Mouse (Mus musculus) monocyte, adult 5-6 weeks (primary cell): Measurements from ENCODE around the gene Ttbk2. TPM values are rescaled to one million over a fixed set of nuclear protein-coding genes. Genes with fewer than 3 reads are reported as not detected.

Experiments used
- ATAC-seq: fragments of 153-309, 156-312 bp; replicated peaks from 2 replicates; pipeline ENCODE4 v1.8.0; 2017; ENCODE audit warnings: mild to moderate bottlenecking; ENCODE audit not compliant: low TSS enrichment, insufficient number of reproducible peaks, severe bottlenecking, poor library complexity, low FRiP score
- total RNA-seq: library from RNA; stranded (forward); fragments of 200-1000, 200-491, 200-594 nt; gene quantifications from 3 replicates; pipeline ENCODE4 v1.2.3, GENCODE M21; 2017

Ttbk2 gene
- total RNA-seq, 1 experiment from 2014 or later, result 2.9 TPM

DNA sequence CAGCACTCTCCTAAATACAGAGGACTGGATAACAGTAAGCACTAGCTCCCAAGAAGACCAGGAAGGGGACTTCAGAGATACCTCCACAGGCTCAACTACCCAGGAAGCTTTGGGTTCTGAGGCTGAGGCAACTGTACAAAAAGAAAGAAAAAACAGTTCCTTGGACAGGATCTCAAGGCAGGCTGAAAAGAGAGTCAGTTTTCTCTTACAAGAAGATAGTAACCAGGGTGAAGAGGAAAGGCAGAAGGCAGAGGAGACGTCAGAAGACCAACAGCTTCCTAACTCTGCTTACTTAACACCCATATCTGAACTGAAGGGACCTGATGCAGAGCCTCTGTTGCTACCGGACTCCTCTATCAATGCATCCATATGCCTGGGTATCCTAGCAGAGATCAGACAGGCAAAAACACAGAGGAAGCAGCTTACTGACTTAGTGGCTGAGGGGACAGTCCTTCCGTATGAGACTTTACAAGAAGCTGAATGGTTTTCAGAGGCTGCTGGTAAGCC lies 150.0 kb downstream of the Ttbk2 start:
- no peak for ATAC-seq

DNA sequence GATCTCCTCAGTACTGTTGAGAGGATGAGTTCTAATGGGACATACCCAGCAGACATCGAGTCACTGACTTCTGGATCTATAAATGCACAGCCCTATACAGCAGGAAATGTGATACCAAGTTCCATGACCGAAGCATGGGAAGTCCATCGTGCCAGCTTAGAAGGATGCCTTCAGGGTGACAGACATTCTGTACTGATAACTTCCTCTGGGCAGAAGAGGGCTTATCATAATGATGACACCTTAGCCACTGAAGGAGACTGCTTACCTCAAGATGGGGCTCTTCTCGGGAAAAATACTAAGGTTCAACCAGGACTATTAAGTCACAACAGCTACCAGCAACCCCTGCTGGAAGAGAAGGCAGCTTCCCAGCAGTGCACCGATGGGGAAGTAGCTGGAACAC lies 152.6 kb downstream of the Ttbk2 start:
- no peak for ATAC-seq

Other genes with a start within 250 kb of the Ttbk2 start
- gene Haus2, start 241.2 kb downstream of the Ttbk2 start, total RNA-seq, result 12.5 to 16.3 TPM (median 16.0 TPM) in 3 replicates
- gene Lrrc57, start 241.1 kb downstream of the Ttbk2 start, total RNA-seq, result 19.6 to 36.9 TPM (median 28.1 TPM) in 3 replicates
- gene Stard9, start 221.5 kb downstream of the Ttbk2 start, total RNA-seq, result 4.1 to 9.6 TPM (median 6.0 TPM) in 3 replicates
- 10.2 to 23.4 TPM (median 12.2 TPM) in 3 replicates for gene Cdan1, start 476 bp downstream of the Ttbk2 start, total RNA-seq
- 32.3 to 53.2 TPM (median 47.1 TPM) in 3 replicates for gene Ubr1, start 120.1 kb upstream of the Ttbk2 start, total RNA-seq
- 16.0 to 46.7 TPM (median 32.7 TPM) in 3 replicates for gene Tmem62, start 126.4 kb upstream of the Ttbk2 start, total RNA-seq
- gene Ccndbp1, start 157.8 kb upstream of the Ttbk2 start, total RNA-seq, result 110 to 130 TPM (median 125 TPM) in 3 replicates
- 0.87 to 2.1 TPM (median 2.0 TPM) in 3 replicates for gene Epb42, start 186.5 kb upstream of the Ttbk2 start, total RNA-seq
- not detected in 3 replicates for gene Tgm5, start 235.2 kb upstream of the Ttbk2 start, total RNA-seq